Mouse (Mus musculus) cerebellum, adult 18-20 months (tissue): ENCODE measurements around the gene Zfp704.

Experiments used
- DNase-seq, 2 experiments: peaks; one replicate each; pipeline ENCODE4 v3.0.0; 2021

Zfp704 gene

GRCm38 (mm10) chr3:9512199-9512598 is 97.7 kb downstream of the Zfp704 start:
- no peak for DNase-seq

GRCm38 (mm10) chr3:9505692-9506211 is 104.1 kb downstream of the Zfp704 start:
- no peak for DNase-seq

- no peak for DNase-seq
These were observed 105.5 kb downstream of the Zfp704 start for GRCm38 (mm10) chr3:9504371-9504770.

- DNase-seq = peak; percentile 91 to 94
These were observed 109.2 kb downstream of the Zfp704 start for GRCm38 (mm10) chr3:9500725-9501124.

- peak; percentile 33 to 60 for DNase-seq
These were observed 109.8 kb downstream of the Zfp704 start for GRCm38 (mm10) chr3:9499994-9500553.

GRCm38 (mm10) chr3:9499489-9499888 is 110.4 kb downstream of the Zfp704 start:
- DNase-seq = no peak

GRCm38 (mm10) chr3:9497260-9497659 is 112.6 kb downstream of the Zfp704 start:
- DNase-seq = no peak

- DNase-seq = no peak
These were observed 118.1 kb downstream of the Zfp704 start for GRCm38 (mm10) chr3:9491766-9492283.

GRCm38 (mm10) chr3:9487644-9488043 is 122.2 kb downstream of the Zfp704 start:
- no peak for DNase-seq

GRCm38 (mm10) chr3:9485506-9485905 is 124.4 kb downstream of the Zfp704 start:
- DNase-seq = no peak

GRCm38 (mm10) chr3:9481956-9482355 is 127.9 kb downstream of the Zfp704 start:
- no peak for DNase-seq

- DNase-seq = peak; percentile 48 to 51
These were observed 128.5 kb downstream of the Zfp704 start for GRCm38 (mm10) chr3:9481358-9481757.

GRCm38 (mm10) chr3:9480936-9481335 is 128.9 kb downstream of the Zfp704 start:
- DNase-seq = no peak

- DNase-seq = no peak
These were observed 132.5 kb downstream of the Zfp704 start for GRCm38 (mm10) chr3:9477386-9477785.

- no peak for DNase-seq
These were observed 133.5 kb downstream of the Zfp704 start for GRCm38 (mm10) chr3:9476336-9476735.

- no peak for DNase-seq
These were observed 134.4 kb downstream of the Zfp704 start for GRCm38 (mm10) chr3:9475501-9475900.

- no peak for DNase-seq
These were observed 135.6 kb downstream of the Zfp704 start for GRCm38 (mm10) chr3:9474331-9474730.

GRCm38 (mm10) chr3:9466287-9466686 is 143.6 kb downstream of the Zfp704 start:
- peak; percentile 55 to 63 for DNase-seq

- DNase-seq = no peak
These were observed 144.2 kb downstream of the Zfp704 start for GRCm38 (mm10) chr3:9465731-9466130.

- peak in 1 of 2 experiments; percentile 17 for DNase-seq
These were observed 148.2 kb downstream of the Zfp704 start for GRCm38 (mm10) chr3:9461660-9462059.

GRCm38 (mm10) chr3:9460284-9460683 is 149.6 kb downstream of the Zfp704 start:
- DNase-seq = no peak

GRCm38 (mm10) chr3:9456380-9456890 is 153.4 kb downstream of the Zfp704 start:
- no peak for DNase-seq

- no peak for DNase-seq
These were observed 154.5 kb downstream of the Zfp704 start for GRCm38 (mm10) chr3:9455351-9455750.

- DNase-seq = no peak
These were observed 155.1 kb downstream of the Zfp704 start for GRCm38 (mm10) chr3:9454556-9455330.
